Mouse (Mus musculus) ES-Bruce4 (cell line): ENCODE measurements around the gene Sfta2. TPM values are rescaled to one million over a fixed set of nuclear protein-coding genes. Genes with fewer than 3 reads are reported as not detected.

Source experiments
- H3K27ac ChIP-seq: 2 replicates; pipeline ENCODE4 v1.5.1; 2012; ENCODE audit warnings: low read length, inconsistent platforms; ENCODE audit not compliant: insufficient read depth
- H3K27me3 ChIP-seq: 2 replicates; pipeline ENCODE4 v1.6.1; 2012; ENCODE audit warnings: mild to moderate bottlenecking, low read length, inconsistent platforms; ENCODE audit not compliant: control insufficient read depth, poor library complexity, insufficient read depth, severe bottlenecking
- H3K36me3 ChIP-seq: 2 replicates; pipeline ENCODE4 v1.6.1; 2012; ENCODE audit warnings: inconsistent platforms, mild to moderate bottlenecking, low read length, moderate library complexity; ENCODE audit not compliant: control insufficient read depth, poor library complexity, insufficient read depth, severe bottlenecking
- H3K4me1 ChIP-seq: one replicate; pipeline ENCODE4 v1.8.1; 2011; ENCODE audit warnings: low read length; ENCODE audit not compliant: control insufficient read depth, insufficient read depth
- H3K4me3 ChIP-seq: 2 replicates; pipeline ENCODE4 v1.5.1; 2011; ENCODE audit warnings: low read depth, mild to moderate bottlenecking, low read length
- H3K9ac ChIP-seq: 2 replicates; pipeline ENCODE4 v1.6.1; 2012; ENCODE audit warnings: low read depth, mild to moderate bottlenecking, inconsistent platforms; ENCODE audit not compliant: poor library complexity, severe bottlenecking
- H3K9me3 ChIP-seq: replicated peaks from 2 replicates; pipeline ENCODE4 v1.6.1; 2012; ENCODE audit warnings: mild to moderate bottlenecking, low read length, inconsistent platforms; ENCODE audit not compliant: control insufficient read depth, poor library complexity, insufficient read depth, severe bottlenecking
- CTCF ChIP-seq: IDR thresholded peaks from one replicate; pipeline ENCODE4 v1.8.1; 2011; ENCODE audit warnings: low read depth, low read length
- EP300 ChIP-seq: IDR thresholded peaks from 2 replicates; pipeline ENCODE4 v1.6.1; 2011; ENCODE audit warnings: low read depth, low read length; ENCODE audit not compliant: insufficient read depth
- POLR2A ChIP-seq: IDR thresholded peaks from one replicate; pipeline ENCODE4 v1.8.1; 2011; ENCODE audit warnings: low read length; ENCODE audit not compliant: insufficient read depth
- polyA plus RNA-seq: library from polyadenylated mRNA; stranded (reverse); fragments of >200 nt; gene quantifications from 2 replicates; pipeline ENCODE4 v1.2.4, GENCODE M21; 2011; ENCODE audit warnings: low read depth; ENCODE audit not compliant: missing spikeins, insufficient read depth, insufficient read length

The Sfta2 gene
- polyA plus RNA-seq, 1 experiment = not detected

- TF ChIP-seq POLR2A = no peak
- TF ChIP-seq EP300 = no peak
- TF ChIP-seq CTCF = peak; percentile 74
- no peaks in the 10 kb centered on the region for H3K9me3 ChIP-seq
- H3K9ac ChIP-seq = no peak overlapping the region
- no peaks in the 10 kb centered on the region for H3K27me3 ChIP-seq
- H3K36me3 ChIP-seq = no peaks in the 10 kb centered on the region
- H3K27ac ChIP-seq = peak overlapping the region; percentile 1; the same call in 1 of the 2 replicates
- no peak overlapping the region for H3K4me3 ChIP-seq
- H3K4me1 ChIP-seq = peaks cover 5% of the 10 kb centered on the region
Measured at GRCm38 (mm10) chr17:35590410-35591218, 10.7 kb upstream of the Sfta2 start.

- Histone ChIP-seq H3K27ac (no peak overlapping the region), H3K36me3 (no peaks in the 10 kb centered on the region), H3K9me3 (no peaks in the 10 kb centered on the region), H3K9ac (no peak overlapping the region), H3K4me1 (peaks cover 7% of the 10 kb centered on the region), H3K27me3 (no peaks in the 10 kb centered on the region), H3K4me3 (no peak overlapping the region)
- TF ChIP-seq EP300 = no peak
- no peak for TF ChIP-seq CTCF
- TF ChIP-seq POLR2A = no peak
Measured at GRCm38 (mm10) chr17:35591219-35591578, 10.2 kb upstream of the Sfta2 start.

DNA sequence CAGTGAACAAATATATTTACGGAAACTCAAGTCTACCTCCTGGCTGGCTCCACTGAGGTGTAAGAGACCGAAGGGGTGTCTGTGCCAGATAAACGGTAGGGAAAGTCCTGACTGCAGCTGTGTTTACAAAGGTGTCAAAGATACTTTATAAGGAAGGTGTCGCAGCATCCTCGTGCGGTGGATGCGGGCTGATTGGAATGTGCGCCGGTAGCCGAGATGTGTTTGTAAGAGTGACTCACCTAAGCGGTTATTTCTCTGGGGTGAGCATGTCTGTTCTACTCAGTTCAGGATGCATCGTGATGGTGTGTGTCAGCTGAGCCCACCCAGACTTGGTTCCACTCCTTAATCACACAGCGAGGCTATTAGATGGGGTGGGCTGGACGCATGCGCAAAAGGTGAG is 9.6 kb upstream of the Sfta2 start:
- Histone ChIP-seq H3K9ac (peak overlapping the region; percentile 2; the same call in 1 of the 2 replicates), H3K4me1 (peaks cover 7% of the 10 kb centered on the region), H3K27me3 (no peaks in the 10 kb centered on the region), H3K4me3 (peak overlapping the region; percentile 13; the same call in 1 of the 2 replicates), H3K27ac (peak overlapping the region; percentile 19; the same call in 1 of the 2 replicates), H3K36me3 (no peaks in the 10 kb centered on the region), H3K9me3 (no peaks in the 10 kb centered on the region; the same call in 1 of the 2 replicates)
- TF ChIP-seq CTCF (no peak), EP300 (no peak), POLR2A (no peak)

DNA sequence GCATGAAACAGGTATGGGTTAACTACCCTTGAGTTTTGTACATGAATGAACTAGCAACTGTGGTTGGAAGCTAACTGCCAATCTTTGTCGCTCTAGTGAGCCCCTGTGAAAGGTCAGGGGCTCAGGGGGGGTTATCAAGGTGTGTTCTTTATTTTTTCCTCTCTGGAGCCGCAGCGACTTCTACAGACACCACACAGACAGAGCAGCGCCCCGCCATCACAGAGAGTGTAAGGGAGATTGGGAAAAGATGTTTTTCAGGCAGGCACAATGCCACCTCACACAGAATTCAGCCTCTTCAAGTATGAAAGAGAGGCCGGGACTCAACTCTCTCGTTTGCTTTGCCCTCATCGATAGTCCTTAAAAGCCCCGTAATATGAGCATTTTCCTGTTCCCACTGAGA is 9.2 kb upstream of the Sfta2 start:
- H3K27me3 ChIP-seq = no peaks in the 10 kb centered on the region
- no peaks in the 10 kb centered on the region; the same call in 1 of the 2 replicates for H3K9me3 ChIP-seq
- peak overlapping the region; percentile 13; the same call in 1 of the 2 replicates for H3K4me3 ChIP-seq
- H3K9ac ChIP-seq = peak overlapping the region; percentile 2; the same call in 1 of the 2 replicates
- no peak for TF ChIP-seq EP300
- no peak for TF ChIP-seq CTCF
- no peak for TF ChIP-seq POLR2A
- H3K36me3 ChIP-seq = no peaks in the 10 kb centered on the region
- peak overlapping the region; percentile 31; the same call in 1 of the 2 replicates for H3K27ac ChIP-seq
- H3K4me1 ChIP-seq = peaks cover 7% of the 10 kb centered on the region

DNA sequence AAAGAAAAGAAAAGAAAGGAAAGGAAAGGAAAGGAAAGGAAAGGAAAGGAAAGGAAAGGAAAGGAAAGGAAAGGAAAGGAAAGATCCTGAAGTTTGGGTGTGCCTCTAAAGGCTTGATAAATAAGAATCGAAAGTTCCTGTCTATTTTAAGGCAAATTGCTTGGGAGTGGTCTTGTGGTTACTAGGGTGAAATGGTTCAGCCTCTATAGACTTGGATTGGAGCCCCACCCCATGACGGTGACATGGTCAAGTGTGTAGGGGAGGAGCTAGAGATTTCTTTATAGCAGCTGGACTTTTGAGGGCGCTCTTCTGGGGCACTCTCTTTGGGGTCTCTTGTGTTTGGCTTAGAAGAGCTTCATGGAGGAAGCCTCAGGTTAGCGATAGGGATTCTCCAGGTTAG is 7.6 kb upstream of the Sfta2 start:
- Histone ChIP-seq H3K36me3 (no peaks in the 10 kb centered on the region), H3K27me3 (no peaks in the 10 kb centered on the region), H3K9ac (no peak overlapping the region; the same call in 1 of the 2 replicates), H3K4me1 (peaks cover 7% of the 10 kb centered on the region), H3K9me3 (no peaks in the 10 kb centered on the region; the same call in 1 of the 2 replicates), H3K4me3 (no peak overlapping the region), H3K27ac (peak overlapping the region; percentile 87)
- TF ChIP-seq CTCF = no peak
- no peak for TF ChIP-seq EP300

DNA sequence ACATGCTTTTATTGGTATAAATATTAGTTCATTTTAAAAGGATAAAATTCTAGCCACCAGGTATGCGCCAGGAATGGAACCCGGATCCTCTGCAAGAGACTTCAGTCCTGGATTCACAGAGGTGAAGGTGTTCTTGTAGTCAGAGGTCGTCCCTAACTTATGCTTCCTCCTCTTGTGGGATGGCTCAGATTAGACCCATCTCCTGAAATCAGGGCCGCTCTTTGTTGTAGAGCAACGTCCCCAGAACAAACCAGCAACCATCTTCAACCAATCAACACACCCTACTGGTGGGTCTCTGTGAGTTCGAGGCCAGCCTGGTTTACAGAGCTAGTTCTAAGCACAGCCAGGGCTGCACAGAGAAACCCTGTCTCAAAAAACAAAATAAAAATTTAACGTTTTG is 6.9 kb upstream of the Sfta2 start:
- no peaks in the 10 kb centered on the region for H3K27me3 ChIP-seq
- TF ChIP-seq POLR2A (no peak), EP300 (no peak), CTCF (no peak)
- H3K4me3 ChIP-seq = no peak overlapping the region
- no peaks in the 10 kb centered on the region; the same call in 1 of the 2 replicates for H3K9me3 ChIP-seq
- peaks cover 7% of the 10 kb centered on the region for H3K4me1 ChIP-seq
- H3K9ac ChIP-seq = no peak overlapping the region
- H3K27ac ChIP-seq = peak overlapping the region; percentile 63; the same call in 1 of the 2 replicates
- H3K36me3 ChIP-seq = no peaks in the 10 kb centered on the region
